Mouse (Mus musculus): ENCODE measurements around the gene Hap1.

DNA sequence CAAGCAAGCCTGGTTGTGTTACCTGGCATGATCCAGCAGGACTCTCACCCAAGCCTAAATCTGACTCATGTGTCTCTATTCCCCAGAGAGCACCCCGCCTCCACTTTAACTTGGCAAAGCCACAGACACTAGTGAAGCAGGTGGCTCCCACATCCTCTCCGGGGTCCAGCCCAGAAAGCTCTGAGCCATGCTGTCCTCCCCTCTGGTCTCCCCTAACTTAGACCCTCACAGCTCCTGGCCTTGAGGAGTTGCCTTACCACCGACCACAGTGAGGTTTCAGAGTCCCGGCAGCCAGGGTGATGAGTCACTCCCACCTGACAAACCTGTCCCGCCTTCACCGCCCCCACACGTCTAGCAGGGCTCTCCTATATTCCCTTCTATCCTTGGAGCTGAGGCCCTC, 37.8 kb upstream of the Hap1 start:
- TF ChIP-seq POLR2A (IDR thresholded peaks at IDR 0.05; ENCODE audit: insufficient read length, low read depth) = no peak
- TF ChIP-seq REST (IDR thresholded peaks at IDR 0.05; ENCODE audit: insufficient read depth, insufficient read length) = no peak
- TF ChIP-seq TCF12 (IDR thresholded peaks at IDR 0.05; ENCODE audit: insufficient read depth, poor library complexity, severe bottlenecking) = no peak
- no peak for TF ChIP-seq POLR2AphosphoS2 (IDR thresholded peaks at IDR 0.05; ENCODE audit: insufficient read length, low read depth)
- peak in 2 of 3 experiments; percentile 32 to 72 for TF ChIP-seq MYOD1 (IDR thresholded peaks at IDR 0.05; ENCODE audit: control insufficient read depth in 1 of 3, insufficient read length in 2 of 3, low read depth in 2 of 3)
- no peak for TF ChIP-seq E2F4 (IDR thresholded peaks at IDR 0.05; ENCODE audit: insufficient read depth)
- no peak for TF ChIP-seq USF1 (IDR thresholded peaks at IDR 0.05; ENCODE audit: low read depth)
- no peak for TF ChIP-seq TCF3 (IDR thresholded peaks at IDR 0.05; ENCODE audit: insufficient read length, low read depth)
